Mouse (Mus musculus) midbrain, embryonic 14.5 days (tissue): ENCODE measurements around the gene Pgls. TPM values are rescaled to one million over a fixed set of nuclear protein-coding genes. Genes with fewer than 3 reads are reported as not detected.

Experiments used
- ATAC-seq: fragments of 200-750 bp; cut with Nextera tagmentation; 2 replicates; pipeline ENCODE4 v1.8.0; 2017; ENCODE audit warnings: moderate number of reproducible peaks, moderate library complexity; ENCODE audit not compliant: low FRiP score, low TSS enrichment
- DNase-seq: peaks from one replicate; pipeline ENCODE4 v3.0.0-alpha.2; 2015
- H3K27ac ChIP-seq: fragments of 300-500 bp; sonication (generic); replicated peaks from 2 replicates; pipeline ENCODE4 v1.5.1; 2014; ENCODE audit warnings: mild to moderate bottlenecking, low read depth, low read length, moderate library complexity
- H3K27me3 ChIP-seq: fragments of 300-500 bp; sonication (generic); 2 replicates; pipeline ENCODE4 v1.6.1; 2014; ENCODE audit warnings: low read length, control low read depth, mixed read lengths; ENCODE audit not compliant: control insufficient read depth, insufficient read depth
- H3K36me3 ChIP-seq: fragments of 300-500 bp; sonication (generic); 2 replicates; pipeline ENCODE4 v1.6.1; 2014; ENCODE audit warnings: low read length, control low read depth; ENCODE audit not compliant: control insufficient read depth, insufficient read depth
- H3K4me1 ChIP-seq: fragments of 300-500 bp; sonication (generic); 2 replicates; pipeline ENCODE4 v1.6.1; 2014; ENCODE audit warnings: mild to moderate bottlenecking, antibody characterized with exemption, low read length, control low read depth; ENCODE audit not compliant: control insufficient read depth, insufficient read depth
- H3K4me2 ChIP-seq: fragments of 300-500 bp; sonication (generic); 2 replicates; pipeline ENCODE4 v1.6.1; 2014; ENCODE audit warnings: mild to moderate bottlenecking, low read length, moderate library complexity
- H3K4me3 ChIP-seq: fragments of 300-500 bp; sonication (generic); replicated peaks from 2 replicates; pipeline ENCODE4 v1.5.1; 2014; ENCODE audit warnings: low read depth, low read length
- H3K9ac ChIP-seq: fragments of 300-500 bp; sonication (generic); replicated peaks from 2 replicates; pipeline ENCODE4 v1.6.1; 2014; ENCODE audit warnings: mild to moderate bottlenecking, low read length, moderate library complexity
- H3K9me3 ChIP-seq: fragments of 300-500 bp; sonication (generic); 2 replicates; pipeline ENCODE4 v1.6.1; 2016; ENCODE audit warnings: low read length, control low read depth, mixed read lengths; ENCODE audit not compliant: control insufficient read depth
- WGBS: fragments of 180-500 bp; shearing (Covaris S2); extraction: QIAGEN DNeasy Blood & Tissue Kit; methylation state at CpG from one replicate; pipeline ENCODE4 v1.1.7; 2014; 5-methylcytosine and 5-hydroxymethylcytosine counted together
- polyA plus RNA-seq: library from polyadenylated mRNA; unstranded; fragments of >200 nt; fragmentation: Nextera tagmentation; extraction: Ambion mirVana; gene quantifications from 2 replicates; pipeline ENCODE4 v1.2.1, GENCODE M21; 2014

Pgls gene
- polyA plus RNA-seq, 1 experiment from 2014 or later, result 241 TPM

DNA sequence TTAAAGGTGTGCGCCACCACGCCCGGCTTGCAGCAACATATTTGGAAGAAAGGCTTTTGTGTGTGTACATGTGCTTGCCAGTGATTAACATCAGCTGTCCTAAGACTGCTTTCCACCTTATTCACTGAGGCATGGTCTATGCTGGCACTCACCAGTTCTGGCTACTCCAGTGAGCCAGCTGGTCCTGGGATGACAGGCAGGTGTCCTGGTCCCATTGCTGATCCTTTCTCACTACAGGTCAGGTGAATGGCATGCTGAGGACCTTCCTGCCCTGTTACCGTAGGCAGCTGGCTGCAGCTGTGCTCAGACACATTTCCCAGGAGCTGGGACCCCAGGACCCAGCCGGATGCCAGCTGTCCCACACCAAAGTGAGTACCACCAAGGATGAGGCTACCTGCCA, 6.9 kb downstream of the Pgls start:
- ATAC-seq, result no peak
- H3K9me3 ChIP-seq, result no peaks in the 10 kb centered on the region

DNA sequence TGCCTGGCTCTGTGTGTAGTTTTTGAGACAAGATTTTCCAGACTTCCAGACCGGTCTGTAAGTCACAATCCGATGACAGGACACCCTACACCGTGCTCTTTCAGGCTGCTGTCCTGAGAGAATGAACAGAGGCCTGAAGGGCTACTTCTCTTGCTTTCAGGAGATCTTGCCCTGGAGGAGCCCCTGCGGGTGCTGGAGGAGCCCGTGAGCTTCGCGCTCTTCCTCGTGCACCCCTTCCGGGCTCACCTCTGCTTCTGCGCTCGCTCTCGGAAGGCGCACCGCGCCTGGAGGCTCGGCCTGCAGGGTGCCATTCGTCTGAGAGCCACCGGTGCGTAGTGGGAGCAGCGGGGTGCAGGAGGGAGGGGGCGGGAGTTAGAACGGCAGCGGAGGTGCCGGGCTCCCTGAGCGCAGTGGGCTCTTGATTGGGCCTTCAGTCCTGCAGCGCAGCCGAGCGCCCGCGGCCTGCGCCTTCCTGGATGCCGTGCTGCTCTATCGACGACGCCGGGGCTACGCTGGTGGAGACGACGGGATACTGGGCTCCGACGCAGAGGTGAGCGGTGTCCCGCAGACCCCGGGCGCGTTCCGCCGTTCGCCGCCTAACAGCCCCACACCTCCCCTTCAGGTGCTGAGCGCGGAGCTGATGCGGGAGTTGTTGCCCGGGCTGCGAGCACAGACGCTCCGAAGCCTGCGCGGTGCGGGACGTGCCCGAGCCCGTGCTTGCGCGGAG, 10.1 kb downstream of the Pgls start:
- peak; percentile 57 for DNase-seq
- H3K36me3 ChIP-seq, result peaks cover 9% of the 10 kb centered on the region; the same call in 1 of the 2 replicates
- peak overlapping the region; percentile 30 for H3K4me3 ChIP-seq
- peaks cover 15% of the 10 kb centered on the region; the same call in 1 of the 2 replicates for H3K4me1 ChIP-seq
- no peaks in the 10 kb centered on the region for H3K9me3 ChIP-seq
- H3K27ac ChIP-seq, result no peak overlapping the region
- peaks cover 34% of the 10 kb centered on the region for H3K27me3 ChIP-seq
- 0 out of 2 replicates have a peak, but pooled peaks have one; percentile 6 for ATAC-seq
- 2% methylated on average over 65 of the region's 65 CpGs for WGBS
- H3K4me2 ChIP-seq, result peak overlapping the region; percentile 51
- H3K9ac ChIP-seq, result peak overlapping the region; percentile 36; the same call in 1 of the 2 replicates

More for the DNA sequence above, 6.9 kb downstream of the Pgls start:
- no peak overlapping the region for H3K4me2 ChIP-seq
- no peak overlapping the region for H3K9ac ChIP-seq
- 92% methylated on average over 5 of the region's 5 CpGs for WGBS
- H3K27ac ChIP-seq, result no peak overlapping the region
- H3K36me3 ChIP-seq, result peaks cover 10% of the 10 kb centered on the region; the same call in 1 of the 2 replicates
- no peak overlapping the region for H3K4me3 ChIP-seq
- DNase-seq, result no peak
- H3K4me1 ChIP-seq, result peaks cover 21% of the 10 kb centered on the region; the same call in 1 of the 2 replicates
- H3K27me3 ChIP-seq, result peaks cover 31% of the 10 kb centered on the region

DNA sequence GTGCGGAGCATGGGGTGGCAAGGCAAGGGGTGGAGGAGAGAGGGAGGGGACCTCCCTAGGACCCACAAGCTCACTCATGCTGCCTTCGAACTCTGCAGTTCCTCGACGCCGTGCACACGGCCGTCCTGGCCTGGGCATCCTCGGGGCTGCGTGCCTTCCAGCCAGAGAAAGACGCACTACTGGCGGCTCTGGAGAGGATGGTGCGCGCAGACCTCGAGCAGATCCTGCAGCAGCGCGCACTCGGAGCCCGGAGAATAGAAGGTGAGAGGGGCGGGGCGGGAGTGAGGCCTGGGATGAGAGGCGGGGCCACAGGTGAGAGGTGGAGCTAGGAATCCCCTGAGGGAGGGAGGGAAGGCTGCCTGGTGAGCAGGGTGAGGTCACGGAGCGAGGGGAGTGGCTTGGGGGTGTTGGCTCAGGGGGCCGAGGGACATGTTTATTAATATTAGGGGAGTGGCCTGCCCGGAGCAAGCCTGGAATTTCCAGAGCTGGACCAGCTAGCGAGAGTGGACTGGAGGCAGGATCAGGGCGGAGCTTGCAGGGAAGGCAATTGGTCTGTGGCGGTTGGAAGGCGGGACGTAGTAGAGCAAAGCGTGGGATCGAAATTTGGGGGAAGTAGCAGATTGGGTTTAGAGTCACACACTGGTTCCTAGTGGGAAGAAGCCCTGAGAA, 10.8 kb downstream of the Pgls start:
- peak overlapping the region; percentile 30 for H3K4me3 ChIP-seq
- peaks cover 9% of the 10 kb centered on the region; the same call in 1 of the 2 replicates for H3K36me3 ChIP-seq
- 2% methylated on average over 32 of the region's 32 CpGs for WGBS
- peak; percentile 51 for ATAC-seq
- no peaks in the 10 kb centered on the region for H3K9me3 ChIP-seq
- peaks cover 34% of the 10 kb centered on the region for H3K27me3 ChIP-seq
- H3K9ac ChIP-seq, result peak overlapping the region; percentile 36; the same call in 1 of the 2 replicates
- H3K4me2 ChIP-seq, result peak overlapping the region; percentile 51
- H3K4me1 ChIP-seq, result peaks cover 15% of the 10 kb centered on the region; the same call in 1 of the 2 replicates
- H3K27ac ChIP-seq, result 0 out of 2 replicates have a peak overlapping the region, but pooled peaks have one; percentile 37
- peak; percentile 72 for DNase-seq

GRCm38 (mm10) chr8:71604021-71604420, 12.0 kb downstream of the Pgls start:
- no peak overlapping the region for H3K4me3 ChIP-seq
- peaks cover 34% of the 10 kb centered on the region for H3K27me3 ChIP-seq
- ATAC-seq (no peak), DNase-seq (no peak)
- H3K36me3 ChIP-seq, result peaks cover 8% of the 10 kb centered on the region; the same call in 1 of the 2 replicates
- H3K27ac ChIP-seq, result no peak overlapping the region
- H3K9me3 ChIP-seq, result no peaks in the 10 kb centered on the region
- peaks cover 15% of the 10 kb centered on the region; the same call in 1 of the 2 replicates for H3K4me1 ChIP-seq
- WGBS, result 65% methylated on average over 7 of the region's 7 CpGs
- H3K9ac ChIP-seq, result no peak overlapping the region
- H3K4me2 ChIP-seq, result no peak overlapping the region

DNA sequence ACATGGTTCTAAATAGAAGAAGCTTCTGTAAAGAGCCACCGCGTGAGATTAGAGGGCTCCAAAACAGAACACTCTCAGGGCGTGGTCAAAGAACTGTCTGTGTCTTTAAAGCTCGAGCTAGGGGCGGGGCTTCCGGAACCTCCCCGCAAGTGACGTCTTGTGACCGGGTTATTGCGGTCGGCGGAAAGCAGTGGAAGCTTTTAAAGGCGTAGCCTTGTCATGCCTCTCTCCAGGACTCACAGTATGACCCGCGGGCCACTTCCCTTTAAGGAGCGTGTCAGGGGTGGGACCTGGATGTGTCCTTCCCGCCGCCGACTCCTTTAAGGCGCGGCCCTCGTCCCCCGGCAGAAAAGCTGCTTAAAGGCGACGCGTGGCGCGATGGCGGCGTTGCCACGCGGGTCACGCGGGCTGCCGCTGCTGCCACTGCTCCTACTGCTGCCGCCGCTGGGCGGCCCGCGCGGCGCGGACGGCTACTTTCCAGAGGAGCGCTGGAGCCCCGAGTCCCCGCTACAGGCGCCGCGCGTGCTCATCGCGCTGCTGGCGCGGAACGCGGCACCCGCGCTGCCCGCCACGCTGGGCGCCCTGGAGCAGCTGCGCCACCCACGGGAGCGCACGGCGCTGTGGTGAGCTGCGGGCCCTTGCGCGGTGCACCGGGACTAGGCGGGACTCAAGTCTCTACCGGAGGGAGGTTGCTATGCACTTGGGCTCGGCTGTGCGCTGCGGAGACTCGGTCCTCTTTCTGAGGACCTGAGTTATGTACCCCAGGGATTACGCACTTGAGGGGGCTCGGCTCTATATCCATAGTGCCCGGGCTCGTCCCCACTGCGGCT, 19.1 kb downstream of the Pgls start, which contains the start of gene Colgalt1:
Gene Colgalt1 (plus strand): TSS at position 177 of the 830 bp plus-strand sequence.
- H3K4me1 ChIP-seq, result peaks cover 9% of the 10 kb centered on the region

GRCm38 (mm10) chr8:71612141-71612540, 20.2 kb downstream of the Pgls start:
- peak overlapping the region; percentile 84 for H3K9ac ChIP-seq
- no peaks in the 10 kb centered on the region for H3K27me3 ChIP-seq
- no peak for ATAC-seq
- DNase-seq, result no peak
- peak overlapping the region; percentile 84 for H3K4me2 ChIP-seq
- 44% methylated on average over 5 of the region's 5 CpGs for WGBS
- H3K4me1 ChIP-seq, result peaks cover 9% of the 10 kb centered on the region
- H3K9me3 ChIP-seq, result no peaks in the 10 kb centered on the region
- 0 out of 2 replicates have a peak overlapping the region, but pooled peaks have one; percentile 90 for H3K27ac ChIP-seq
- H3K4me3 ChIP-seq, result peak overlapping the region; percentile 80
- H3K36me3 ChIP-seq, result peaks cover 30% of the 10 kb centered on the region

More for the DNA sequence above, 19.1 kb downstream of the Pgls start, which contains the start of gene Colgalt1:
- Histone ChIP-seq H3K9ac (peak within 1 kb of the TSS; percentile 84), H3K9me3 (no peaks in the 10 kb centered on the region), H3K4me3 (peak within 1 kb of the TSS; percentile 80), H3K4me2 (peak within 1 kb of the TSS; percentile 84), H3K36me3 (peaks cover 20% of the 10 kb centered on the region), H3K27ac (peak within 1 kb of the TSS; percentile 90), H3K27me3 (no peaks in the 10 kb centered on the region)
- ATAC-seq (peak; percentile 98), DNase-seq (peak; percentile 99)
- under 1% methylated on average over 82 of the region's 82 CpGs for WGBS

DNA sequence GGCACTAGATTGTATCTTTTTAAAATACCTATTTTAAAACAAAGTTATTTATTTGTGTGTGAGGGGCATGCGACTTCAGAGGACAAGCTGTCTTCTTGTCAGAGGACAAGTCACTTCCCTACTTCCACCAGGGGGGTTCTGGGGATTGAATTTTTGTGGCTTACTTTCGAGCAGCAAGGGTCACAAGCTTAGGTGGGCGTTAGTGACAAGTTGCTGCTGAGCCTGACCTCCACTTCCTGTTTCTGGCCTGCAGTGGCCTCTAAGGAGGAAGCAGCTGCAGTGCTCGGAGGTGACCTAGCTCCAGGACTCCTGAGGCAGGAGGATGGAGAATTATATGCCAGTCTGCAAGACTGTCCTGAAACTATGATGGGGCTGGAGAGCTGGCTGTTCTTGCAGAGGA, 21.4 kb downstream of the Pgls start:
- ATAC-seq (no peak), DNase-seq (no peak)
- Histone ChIP-seq H3K36me3 (peaks cover 43% of the 10 kb centered on the region), H3K27ac (no peak overlapping the region), H3K9me3 (no peaks in the 10 kb centered on the region), H3K4me1 (peaks cover 9% of the 10 kb centered on the region), H3K9ac (no peak overlapping the region), H3K4me2 (no peak overlapping the region), H3K27me3 (no peaks in the 10 kb centered on the region), H3K4me3 (no peak overlapping the region)
- 69% methylated on average over 4 of the region's 4 CpGs for WGBS

DNA sequence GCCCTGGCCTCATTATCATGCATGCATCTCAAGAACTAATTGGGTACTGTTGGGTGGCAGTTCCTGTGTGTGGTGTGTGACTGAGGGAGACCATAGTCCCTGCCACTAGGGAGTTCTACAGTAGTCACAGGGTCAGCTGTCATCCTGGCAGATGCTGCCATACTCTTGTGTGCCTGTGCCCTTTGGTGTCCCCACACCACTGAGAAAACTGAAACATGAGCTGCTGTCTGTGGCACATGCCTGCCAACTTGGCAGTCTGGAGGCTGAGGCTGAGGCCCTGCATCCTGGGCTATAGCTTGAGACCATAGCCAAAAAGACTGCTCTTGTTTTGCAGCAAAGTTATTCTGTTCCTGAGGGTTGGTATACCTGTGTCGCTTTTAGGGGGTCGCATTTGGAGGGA, 27.8 kb downstream of the Pgls start:
- no peak for ATAC-seq
- Histone ChIP-seq H3K27me3 (no peaks in the 10 kb centered on the region), H3K4me2 (no peak overlapping the region), H3K27ac (no peak overlapping the region), H3K9ac (no peak overlapping the region), H3K9me3 (no peaks in the 10 kb centered on the region), H3K4me3 (no peak overlapping the region), H3K4me1 (no peaks in the 10 kb centered on the region), H3K36me3 (peaks cover 87% of the 10 kb centered on the region)
- 95% methylated on average over 2 of the region's 2 CpGs for WGBS
- no peak for DNase-seq
